Mouse (Mus musculus) embryo, embryonic 11 days (tissue): Measurements from ENCODE around the gene Pld2.
"Not testable (repeated sequence)": the region's sequence is repeated elsewhere in the genome, so short reads cannot be mapped to it uniquely, and the experiment has no call there.

Experiments used
- DNase-seq: peaks from one replicate; pipeline ENCODE4 v3.0.0-alpha.2; 2015

The Pld2 gene

DNA sequence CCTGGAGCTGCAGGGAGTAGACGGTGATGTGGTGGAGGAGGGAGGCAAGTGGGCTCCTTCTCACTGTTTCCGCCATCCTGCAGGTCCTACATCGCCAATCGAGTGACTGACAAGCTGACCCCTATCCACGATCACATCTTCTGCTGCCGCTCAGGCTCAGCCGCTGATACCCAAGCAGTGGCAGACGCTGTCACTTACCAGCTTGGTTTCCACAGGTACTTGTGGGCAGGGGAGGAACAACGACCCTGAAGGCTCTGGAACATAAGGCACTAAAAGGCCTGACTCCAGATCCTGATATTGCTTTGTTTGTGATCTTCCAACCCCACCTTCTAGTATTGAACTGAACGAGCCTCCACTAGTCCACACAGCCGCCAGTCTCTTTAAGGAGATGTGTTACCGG is 13.7 kb upstream of the Pld2 start:
- no peak for DNase-seq

DNA sequence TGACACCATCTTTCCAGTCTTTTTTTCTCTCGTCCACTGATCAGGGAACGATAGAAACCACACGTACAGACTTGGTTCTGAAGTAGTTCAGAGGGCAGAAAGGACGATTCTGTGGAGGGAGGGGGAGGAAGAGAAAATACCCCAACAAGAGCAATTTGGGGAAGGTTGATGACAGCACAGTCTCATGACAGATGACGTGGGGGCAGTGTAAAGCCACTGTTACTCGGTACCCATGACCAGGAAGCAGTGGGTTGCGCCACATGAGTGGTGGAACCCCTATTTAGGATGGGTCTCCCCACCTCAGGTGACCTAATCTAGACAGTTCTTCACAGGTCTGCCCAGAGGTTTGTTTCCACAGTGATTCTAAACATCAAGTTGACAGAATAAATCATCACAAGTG is 11.3 kb upstream of the Pld2 start:
- DNase-seq: no peak

DNA sequence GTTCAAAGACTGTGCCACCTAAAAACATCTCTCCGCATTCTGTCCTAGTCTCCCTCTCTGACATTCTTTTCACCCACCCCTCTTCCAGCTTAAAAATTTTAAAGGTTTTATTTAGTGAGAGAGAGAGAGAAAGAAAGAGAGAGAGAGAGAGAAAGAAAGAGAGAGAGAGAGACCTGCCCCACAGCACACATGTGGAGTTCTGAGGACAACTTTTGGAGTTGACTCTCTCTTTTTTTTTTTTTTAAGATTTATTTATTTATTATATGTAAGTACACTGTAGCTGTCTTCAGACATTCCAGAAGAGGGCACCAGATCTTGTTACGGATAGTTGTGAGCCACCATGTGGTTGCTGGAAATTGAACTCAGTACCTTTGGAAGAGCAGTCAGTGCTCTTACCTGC is 8.8 kb upstream of the Pld2 start:
- not testable (repeated sequence) for DNase-seq

DNA sequence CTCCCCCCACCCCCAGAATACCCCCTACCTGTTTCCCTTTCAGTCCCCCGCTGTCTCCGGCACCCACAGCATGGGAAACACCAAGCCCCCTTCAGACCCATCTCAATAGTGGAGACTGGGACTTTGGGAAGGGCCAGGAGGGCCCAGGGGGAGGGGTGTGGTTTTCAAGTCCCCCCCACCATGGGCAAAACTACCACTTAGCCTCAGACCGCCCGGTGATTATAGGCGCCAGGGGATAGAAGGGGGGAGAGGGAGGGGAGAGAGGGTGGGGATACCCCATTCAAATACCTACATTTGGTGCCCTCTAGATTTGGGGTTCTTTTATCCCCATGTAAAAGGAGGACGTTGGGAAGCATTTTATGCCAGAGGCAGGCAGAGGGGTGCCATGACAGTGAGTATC is 7.0 kb upstream of the Pld2 start, which contains the start of gene Gm40193:
Gm40193 (minus strand) TSS at position 101 of the 400 bp plus-strand sequence.
- DNase-seq: no peak

DNA sequence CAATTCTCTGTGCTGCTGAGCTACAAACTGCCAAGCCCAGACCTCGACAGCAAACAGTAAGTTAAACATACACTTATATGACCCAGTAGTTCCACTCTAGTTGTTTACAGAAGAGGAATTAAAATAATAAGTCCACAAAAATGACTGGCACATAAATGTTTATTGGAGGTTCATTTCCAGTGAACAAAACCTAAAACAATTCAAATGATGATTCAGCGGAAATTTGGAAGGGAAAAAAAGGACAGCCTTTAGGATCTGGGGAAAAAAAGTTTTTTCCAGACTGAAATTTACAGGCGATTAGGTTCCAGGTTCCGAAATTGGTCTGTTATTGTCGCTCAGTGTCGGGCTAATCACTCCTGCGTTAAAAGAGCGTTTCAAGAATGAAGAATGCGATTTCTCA is 441 bp upstream of the Pld2 start:
- no peak for DNase-seq

DNA sequence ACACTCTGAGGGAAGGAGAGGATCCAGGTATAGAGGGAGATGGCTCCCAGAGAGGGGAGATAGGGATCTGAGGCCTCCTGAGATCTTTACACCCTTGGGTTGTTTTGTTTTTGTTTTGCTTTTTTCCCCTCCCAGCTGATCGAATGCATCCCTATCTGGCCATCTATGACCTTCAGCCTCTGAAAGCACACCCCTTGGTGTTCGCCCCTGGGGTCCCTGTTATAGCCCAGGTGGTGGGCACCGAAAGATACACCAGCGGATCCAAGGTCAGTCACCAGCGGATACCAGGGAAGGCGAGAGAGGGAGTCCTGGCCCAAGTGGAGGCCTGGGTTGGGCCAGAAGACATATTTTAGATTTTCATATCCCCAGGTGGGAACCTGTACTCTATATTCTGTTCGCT is 1.1 kb downstream of the Pld2 start:
- no peak for DNase-seq

DNA sequence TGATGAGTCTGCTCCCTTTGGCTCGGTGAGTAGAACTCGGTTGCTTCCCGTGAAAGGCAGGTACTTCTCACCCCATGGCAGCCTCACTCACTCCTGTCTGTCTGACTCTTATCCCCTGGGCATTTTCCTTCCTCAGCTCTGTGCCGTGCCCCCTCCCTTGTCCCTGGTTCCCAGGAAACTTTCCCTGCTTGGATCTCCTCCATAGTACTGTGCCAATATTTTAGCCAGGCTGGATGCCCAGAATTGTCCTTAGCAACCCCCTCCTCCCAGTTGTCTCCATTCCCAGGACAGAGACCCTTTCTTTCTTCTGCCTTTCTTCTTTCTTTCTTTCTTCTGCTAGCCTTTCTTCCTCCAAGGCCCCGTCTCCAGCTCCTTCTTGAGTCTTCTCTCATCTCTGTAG is 1.6 kb downstream of the Pld2 start:
- DNase-seq: no peak

DNA sequence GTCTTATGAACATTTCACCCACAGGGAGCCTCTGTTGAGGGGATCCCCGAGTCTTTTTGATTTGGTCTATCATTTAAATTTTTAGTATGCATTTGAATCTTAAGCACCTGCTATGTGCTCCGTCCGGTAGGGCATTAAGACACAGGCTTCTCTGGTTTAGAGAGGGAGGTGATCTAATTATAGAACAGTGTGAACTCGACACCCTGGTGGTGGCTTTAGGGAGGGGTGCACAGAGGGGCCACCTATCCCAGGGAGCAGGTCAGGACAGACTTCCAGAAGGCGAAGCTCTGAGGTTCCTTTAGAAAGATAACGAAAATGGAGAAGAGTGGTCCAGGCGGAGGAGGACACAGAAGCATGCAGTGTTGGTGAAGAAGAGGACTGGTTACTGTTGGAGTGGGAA is 4.6 kb downstream of the Pld2 start:
- DNase-seq: no peak

DNA sequence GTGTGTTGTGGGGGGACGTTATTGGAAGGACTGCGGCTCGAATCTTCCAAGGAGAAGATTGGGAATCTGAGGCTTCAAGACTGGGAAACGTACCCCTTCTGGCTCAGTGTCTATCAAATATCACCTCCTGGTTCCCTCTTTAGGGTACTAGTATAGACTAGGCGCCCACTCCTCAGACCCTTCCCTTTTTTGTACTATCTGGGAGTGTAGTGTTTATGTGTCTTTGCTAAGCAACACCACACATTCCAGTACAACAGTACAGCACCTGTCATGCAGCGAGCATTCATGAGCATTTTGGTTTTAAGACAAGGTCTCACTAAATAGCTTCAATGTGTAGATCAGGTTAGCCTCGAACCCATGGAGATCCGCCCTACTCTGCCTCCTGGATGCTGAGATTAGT is 11.7 kb downstream of the Pld2 start:
- no peak for DNase-seq

DNA sequence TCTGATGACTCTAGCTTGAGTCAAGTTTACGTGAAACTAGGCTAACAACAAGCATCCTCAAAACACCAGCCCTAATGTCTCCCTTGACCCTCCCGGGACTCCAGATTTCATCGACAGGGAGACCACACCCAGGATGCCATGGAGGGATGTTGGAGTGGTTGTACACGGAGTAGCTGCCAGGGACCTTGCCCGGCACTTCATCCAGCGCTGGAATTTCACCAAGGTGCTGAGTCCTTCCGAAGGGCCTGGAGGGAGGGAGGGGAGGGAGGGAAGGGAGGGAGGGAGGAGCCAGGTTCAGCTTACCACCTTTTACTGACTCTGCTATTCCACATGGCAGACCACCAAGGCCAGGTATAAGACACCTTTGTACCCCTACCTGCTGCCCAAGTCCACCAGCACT is 14.1 kb downstream of the Pld2 start:
- DNase-seq: no peak

DNA sequence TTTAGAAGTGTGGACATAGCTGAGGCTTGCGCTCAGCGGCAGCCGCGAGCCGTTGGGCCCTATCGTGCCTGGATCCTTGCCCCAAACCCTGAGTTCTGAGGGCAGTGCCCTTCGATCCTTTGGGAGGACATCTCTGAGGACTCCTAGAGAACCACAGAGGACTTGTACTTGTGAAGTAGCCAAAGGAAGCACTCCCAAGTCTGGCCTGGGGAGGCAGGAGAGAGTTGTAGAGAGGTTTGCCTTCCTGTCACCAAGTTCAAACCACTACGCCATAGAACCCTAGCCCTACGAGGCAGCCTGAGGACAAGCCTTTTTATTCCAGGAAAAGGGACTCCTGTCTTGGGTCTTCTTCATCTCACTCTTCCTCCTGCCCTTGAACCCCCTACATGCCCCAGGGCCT is 17.7 kb downstream of the Pld2 start:
- DNase-seq: no peak

DNA sequence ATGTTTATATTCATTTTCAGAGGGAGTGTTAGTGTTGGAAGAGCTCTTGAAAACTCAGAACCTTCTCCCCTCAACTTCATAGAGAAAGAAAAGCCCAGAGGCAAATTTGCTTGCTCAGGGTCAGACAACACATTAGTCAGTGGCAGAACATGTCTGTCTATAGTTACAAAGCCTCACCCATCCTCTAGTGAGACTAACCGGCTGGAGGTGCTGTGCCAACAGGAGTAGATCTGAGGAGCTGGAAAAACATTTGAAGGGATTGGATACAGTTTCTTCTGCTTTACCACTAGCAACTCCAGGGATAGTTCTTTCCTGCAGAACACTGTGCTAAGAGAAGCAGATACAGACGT is 22.0 kb downstream of the Pld2 start:
- no peak for DNase-seq

DNA sequence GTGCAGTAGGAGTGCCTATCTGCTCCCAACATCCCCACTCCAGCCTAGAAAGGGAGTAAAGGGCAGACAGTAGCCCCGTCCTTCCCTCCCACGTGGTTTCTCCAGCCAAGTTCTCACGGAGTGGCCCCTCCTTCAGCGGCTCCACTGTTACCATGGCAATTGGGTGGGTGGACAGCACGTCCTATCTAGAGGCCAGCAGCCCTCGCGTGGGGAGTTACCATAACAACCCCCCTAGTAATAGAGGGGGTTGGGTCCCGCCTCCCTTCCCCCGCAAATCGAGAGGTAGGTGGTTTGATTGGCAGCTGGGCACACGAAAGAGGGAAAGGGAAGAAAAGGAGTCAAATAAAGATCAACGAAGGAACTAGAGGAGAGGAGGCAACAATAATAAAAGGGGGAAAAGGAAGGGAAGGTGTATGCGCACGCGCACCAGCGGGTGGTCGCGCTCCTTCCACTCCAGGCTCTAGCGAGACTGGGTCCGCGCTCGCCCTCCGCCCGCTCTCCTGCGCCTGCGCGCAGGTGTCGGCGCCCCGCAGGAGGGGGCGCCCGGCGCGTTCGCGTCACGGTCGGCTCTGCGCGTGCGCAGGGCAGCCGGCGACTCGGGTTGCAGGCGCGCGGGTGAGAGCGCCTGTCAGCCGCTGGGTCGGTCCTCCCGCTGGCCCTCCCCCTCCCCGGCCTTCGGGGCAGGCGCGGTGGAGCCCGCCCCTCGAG is 22.6 kb downstream of the Pld2 start, which contains the start of gene Mink1:
Mink1 (plus strand) TSS at position 595 of the 708 bp plus-strand sequence.
- DNase-seq: peak; percentile 96

DNA sequence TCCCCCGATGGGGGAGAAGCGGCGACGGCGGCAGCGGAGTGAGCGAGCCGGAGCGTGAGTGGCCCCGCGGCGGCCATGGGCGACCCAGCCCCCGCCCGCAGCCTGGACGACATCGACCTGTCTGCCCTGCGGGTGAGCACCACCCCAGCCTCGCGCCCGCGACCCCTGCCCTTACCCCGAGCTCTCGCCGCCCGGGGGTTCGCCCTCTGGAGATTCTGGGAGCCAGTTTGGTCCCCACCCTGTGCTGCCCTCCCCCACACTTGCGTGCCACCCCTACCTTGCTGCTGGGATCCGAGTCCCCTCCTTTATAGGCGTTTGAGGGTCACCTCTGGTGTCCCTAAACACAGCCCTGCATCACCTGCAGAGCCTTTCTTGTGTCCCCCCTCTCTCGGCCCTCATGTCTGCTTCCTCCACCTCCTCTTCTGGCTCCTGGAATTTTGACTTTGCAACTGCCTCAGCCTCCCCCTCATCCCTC is 23.2 kb downstream of the Pld2 start:
- peak; percentile 36 for DNase-seq

DNA sequence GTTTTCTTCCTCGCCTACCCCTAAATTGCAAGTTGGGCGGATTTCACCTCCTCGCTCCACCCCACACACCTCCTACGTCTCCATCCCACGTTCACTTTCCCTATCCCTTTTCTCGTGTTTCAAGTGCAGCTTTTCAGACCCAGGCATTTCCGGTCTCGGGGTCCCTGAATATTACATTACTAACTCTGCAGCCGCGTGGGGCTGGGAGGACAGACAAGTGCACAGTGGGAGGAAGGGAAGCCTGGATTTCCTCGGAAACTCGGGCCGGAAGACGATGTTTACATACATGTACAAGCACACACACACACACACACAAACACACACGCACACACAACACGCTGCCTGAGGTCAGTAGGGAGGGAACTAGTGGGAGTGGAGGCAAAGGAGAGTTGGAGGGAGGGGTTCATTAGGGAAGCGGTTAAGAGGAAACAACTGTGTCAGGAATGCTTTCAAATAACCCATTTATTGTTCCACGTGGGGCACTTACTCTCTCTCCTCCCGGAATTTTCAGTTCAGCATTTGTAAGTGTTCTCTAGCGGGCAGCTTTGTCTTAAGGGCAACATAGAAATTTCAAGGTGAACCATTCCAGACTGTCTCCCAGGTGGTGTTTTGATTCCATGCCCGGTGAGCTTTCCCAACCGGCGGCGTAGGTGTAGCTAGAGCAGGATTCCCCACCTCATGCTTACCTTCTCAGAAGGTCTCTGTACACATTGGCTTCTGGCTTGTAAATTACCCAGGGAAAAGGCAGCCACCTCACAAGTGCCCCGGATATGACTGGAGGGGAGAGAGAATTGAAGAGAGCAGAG is 23.8 kb downstream of the Pld2 start:
- peak; percentile 65 for DNase-seq

DNA sequence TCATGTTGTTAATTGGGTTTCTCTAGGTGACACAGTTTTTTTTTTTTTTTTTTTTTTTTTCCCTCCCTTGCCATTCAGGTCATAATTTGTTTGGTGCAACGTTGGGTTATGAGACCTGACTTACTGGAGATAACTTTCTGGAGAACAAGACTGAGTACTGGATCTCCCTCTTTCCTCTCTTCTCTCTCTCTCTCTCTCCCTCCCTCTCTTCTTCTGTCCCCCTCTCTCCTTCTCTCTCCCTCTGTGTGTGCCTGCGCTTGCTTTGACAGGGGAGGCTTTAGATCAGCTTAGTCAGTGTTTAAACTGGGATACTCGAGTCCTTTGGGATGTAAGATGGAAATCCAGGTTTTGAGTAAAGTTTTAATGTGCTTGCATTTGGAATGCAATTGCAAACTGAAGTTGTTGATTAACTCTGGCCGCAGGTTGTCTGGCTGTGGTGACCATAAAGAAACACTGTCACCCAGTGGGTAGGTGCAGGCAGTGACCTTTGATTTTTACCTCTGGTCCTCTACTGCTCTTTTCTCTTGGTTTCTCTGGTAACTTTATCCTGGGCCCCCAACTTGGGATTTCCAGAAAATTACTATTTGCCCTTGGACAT is 24.5 kb downstream of the Pld2 start:
- DNase-seq: no peak

DNA sequence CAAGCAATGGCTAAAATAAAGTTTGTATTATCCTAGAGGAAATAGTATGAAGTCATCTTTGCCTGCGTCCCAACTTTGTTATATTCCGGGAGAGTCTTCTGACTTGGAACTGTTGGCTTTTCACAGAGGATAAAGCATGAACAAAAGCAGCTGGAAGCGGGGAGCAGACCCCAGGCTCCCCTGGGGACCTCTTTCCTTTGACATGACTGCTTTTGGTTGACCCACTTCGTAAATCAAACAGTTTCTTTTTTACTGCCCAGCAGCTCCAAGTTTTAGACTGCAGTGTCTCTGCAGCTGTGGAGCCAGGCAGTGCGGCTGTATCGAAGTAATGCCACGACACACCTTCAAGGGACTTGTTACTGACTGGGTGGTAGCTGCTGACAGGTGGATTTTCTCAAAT is 26.7 kb downstream of the Pld2 start:
- no peak for DNase-seq

DNA sequence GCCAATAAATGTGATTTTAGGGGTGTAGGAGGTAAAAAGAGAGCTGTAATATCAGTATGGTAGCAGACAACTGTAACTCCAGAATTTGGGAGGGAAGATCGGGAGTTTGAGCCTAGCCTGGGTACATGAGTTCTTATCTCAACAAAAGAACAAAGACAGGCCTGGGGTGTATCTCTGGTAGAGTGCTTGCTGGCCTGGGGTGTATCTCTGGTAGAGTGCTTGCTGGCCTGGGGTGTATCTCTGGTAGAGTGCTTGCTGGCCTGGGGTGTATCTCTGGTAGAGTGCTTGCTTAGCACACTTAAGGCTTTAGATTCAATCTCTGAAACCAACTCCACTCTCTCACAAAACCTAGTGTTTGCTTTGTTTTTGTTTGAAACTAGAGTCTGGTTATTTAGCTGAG is 30.8 kb downstream of the Pld2 start:
- not testable (repeated sequence) for DNase-seq

DNA sequence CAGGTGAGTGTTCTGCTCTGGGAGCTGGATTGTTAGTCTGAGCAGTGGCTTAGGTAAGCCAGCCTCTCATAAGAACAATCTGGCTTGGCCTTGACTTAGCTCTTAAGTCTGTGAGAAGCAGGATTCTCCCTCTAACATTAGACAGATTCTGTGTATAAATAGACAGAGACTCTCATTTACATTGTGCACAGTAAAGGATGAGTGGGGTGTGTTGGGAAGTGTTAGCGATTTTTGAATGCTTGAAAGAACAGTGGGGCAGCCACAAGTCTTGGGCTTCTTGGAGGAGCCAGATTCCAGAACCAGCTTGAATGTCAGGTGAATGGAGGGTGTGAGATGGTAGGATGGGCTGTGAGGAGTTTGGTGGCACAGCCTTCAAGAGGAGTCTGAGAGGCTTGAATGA is 31.8 kb downstream of the Pld2 start:
- DNase-seq: no peak

DNA sequence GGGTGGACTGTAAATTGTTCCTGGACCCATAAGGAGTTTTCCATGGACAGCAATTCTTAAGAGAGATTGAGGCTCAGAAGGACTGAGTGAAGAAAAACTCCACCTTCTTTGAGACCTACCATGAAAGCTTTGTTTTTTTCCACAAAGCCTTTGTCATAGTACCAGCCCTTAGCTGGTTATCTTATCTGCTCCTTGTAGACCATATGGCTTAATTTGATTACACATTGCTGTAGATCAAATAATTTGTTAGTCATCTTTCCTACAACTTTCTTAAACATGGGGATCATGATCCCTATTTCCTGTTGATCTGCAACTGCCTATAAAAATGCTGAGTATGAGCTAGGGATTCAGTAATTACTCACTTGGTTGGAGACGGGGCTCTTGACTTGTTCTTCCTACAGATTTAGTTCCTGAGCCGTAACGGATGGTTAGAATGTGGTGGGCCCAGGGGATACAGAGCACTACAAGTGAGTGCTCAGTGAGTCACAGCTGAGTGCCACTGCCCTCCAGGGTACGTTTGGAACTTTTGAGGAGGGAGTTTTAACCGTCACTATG is 32.6 kb downstream of the Pld2 start:
- no peak for DNase-seq

DNA sequence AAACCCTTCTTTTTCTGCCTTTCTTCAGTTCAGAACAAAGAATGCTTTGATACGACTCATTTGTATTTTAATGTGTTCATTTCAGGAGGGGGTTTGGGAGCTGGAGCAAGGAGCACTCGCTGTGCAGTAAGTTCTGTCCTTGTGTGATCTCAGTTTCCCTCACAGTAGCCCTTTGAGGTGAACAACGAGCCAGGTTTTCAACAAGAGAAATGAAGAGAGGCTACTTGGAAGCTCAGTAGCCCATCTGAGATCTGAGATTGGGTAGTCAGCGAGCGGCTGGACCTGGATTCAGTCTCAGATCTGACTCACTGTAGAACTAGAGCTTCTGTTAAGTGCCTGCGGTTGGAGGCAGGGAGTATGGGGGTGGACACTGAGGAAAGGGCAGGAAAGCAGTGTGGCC is 34.0 kb downstream of the Pld2 start:
- no peak for DNase-seq

DNA sequence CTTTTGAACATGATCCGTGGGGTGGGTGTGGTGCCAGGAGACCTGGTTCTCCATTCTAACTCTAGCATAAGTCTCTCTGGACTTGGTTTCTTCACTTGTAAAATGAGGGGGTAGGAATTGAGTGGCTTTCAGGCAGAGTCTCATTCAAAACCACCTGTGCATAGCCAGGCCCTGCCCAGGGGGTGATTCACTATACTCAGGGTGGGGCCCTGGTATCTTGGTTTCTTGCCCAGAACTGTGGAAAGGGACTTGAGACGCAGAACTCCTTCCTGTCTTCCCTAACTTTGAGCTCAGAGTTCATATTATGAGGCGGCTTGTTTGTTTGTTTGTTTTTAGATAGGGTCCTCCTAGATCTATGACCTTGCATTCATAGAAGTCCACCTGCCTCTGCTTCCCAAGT is 37.3 kb downstream of the Pld2 start:
- no peak for DNase-seq

DNA sequence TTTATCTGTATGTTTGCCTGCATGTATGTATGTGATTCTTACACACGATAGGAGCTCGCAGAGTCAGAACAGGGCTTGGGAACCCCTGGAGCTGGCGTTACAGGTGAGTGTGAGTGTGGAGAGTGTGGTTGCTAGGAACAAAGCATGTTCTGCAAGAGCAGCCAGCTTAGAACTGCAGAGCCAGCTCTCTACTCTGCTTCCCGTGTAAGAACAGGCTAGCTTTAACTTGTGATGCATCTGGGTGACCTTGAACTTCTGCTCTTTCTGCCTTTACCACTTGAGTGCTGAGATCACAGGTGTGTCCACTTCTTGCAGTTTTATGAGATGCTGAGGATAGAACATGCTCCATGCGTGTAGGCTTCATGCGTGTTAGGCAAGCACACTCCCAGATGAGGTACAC is 39.1 kb downstream of the Pld2 start:
- DNase-seq: no peak
